Mouse (Mus musculus) Muller cell, postnatal 12 days (primary cell): Measurements from ENCODE around the gene Btn1a1.
A peak's percentile ranks its signal among the peaks of the same experiment; 100 is the strongest.

Source experiments
- DNase-seq: peaks from one replicate; pipeline ENCODE4 v3.0.0-alpha.2; 2015; ENCODE audit errors: inconsistent ontology term

Btn1a1 gene

DNA sequence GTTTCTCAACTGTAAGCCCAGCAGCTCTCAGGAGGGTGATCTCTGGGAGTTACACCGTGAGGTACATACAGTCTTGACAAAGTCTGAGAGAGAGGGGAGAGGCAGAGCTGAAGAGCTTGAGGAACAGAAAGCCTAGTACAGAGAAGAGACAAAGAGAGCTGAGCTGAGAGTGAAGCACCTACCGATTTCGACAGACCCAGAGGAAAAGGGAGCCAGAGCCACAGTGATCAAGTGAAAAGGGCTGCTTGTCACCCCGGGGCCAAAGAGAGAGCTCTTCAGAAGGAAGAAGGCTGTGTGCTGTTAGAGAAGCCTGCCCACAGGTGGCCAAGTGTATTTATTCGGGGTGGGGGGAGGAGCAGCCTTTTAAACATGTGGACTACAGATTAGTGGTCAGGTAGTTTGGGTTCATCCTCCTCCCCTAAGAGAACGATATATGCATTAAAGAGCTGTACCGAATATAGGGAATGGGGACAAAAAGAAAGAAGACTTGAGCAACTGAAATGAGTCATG is at the start of gene Btn1a1:
Gene Btn1a1, minus strand, starts transcription at position 302 of the 510 bp plus-strand sequence.
- peak; percentile 25 for DNase-seq

DNA sequence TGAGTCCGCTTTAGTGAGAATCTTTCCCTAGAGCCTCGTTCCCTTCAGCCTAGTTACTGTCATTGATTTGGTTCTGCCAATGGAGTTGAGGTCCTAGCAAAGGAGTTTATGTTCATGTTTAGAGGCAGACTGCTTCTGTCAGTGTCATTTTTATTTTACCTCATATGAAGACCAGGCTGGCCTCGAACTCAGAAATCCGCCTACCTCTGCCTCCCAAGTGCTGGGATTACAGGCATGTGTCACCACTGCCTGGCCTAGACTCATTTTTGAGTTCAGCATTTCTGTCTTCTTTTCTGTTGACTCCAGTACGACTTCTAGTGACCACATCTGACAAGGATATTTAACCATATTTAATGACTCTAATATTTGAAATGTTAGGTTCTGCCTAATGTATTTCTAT is 49.6 kb upstream of the Btn1a1 start:
- DNase-seq = no peak

DNA sequence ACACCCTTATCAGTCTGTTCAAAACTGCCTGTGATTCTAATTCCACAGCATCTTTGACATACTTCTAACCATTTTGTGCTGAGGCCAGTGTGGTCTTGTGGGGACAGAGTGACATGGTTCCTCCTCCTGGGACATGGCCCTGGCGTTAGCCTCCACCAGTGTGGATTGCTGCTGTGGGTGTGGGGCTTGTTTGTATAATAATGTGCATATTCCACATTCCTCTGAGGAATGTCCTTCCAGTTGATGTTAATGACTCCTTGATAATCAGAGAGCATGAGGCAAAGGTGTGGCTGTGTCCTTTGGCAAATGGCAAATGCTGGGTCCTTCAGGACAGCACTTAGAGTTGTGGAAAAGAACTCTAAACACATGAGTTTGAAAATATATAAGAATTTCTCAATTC is 47.8 kb upstream of the Btn1a1 start:
- no peak for DNase-seq

DNA sequence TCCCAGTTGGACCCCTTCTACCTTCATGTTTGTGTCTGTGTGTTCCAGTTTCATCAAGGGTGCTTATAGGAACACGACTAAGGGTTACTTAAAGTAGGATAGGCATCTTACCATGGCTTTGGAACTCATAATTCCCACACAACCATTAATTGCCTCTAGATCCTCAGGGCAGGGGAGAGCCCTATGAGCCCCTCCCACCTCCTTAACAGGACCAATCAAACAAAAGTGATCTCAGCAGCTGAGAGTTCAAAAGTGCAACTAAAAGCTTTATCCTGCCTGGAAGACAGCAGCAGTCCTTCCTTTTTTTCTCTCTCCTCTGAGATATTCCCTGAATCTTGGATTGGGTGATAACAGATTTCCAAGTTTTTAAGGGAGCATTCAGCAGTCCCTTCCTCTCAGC is 44.4 kb upstream of the Btn1a1 start:
- DNase-seq = no peak

DNA sequence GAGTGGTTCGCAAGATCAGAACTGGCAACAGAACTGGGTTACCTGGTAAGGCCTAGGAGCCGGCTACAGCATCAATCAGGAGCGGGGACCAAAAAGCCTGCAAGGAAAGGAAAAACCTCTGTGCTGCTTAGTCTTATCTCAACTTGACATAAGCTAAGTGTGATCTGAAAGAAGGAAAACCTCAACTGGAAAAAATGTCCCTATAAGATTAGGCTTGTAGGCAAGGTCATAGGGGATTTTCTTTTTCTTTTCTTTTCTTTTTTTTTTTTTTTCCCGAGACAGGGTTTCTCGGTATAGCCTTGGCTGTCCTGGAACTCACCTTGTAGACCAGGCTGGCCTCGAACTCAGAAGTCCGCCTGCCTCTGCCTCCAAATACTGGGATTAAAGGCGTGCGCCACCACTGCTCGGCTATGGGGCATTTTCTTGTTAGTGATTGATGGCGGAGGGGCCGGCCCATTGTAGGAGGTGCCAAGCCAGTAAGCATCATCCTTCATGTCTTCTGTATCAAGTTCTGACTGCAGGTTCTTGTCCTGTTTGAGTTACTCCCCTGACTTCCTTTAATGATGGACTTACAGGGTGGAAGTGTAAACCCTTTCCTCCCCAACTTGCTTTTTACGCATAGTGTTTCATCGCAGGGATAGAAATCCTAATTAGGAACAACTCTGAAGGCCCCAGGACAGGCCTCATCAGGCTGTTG is 41.3 kb upstream of the Btn1a1 start:
- no peak for DNase-seq

DNA sequence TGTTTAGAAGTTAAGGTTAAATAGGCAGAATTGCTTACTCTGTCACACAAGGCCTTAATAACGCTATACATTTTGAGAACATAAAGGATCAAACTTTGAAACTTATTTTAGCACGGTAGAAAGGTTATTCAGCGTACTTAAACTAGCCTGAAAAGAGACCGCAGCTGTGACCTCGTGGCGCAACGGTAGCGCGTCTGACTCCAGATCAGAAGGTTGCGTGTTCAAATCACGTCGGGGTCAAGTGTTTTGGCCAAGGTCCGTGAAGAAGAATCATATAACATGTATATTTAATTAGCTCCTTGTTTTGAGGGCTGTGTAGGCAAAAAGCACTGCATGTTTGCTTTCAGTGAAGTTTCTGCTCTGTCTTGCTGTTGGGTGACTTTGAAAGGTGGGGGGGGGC is 40.6 kb upstream of the Btn1a1 start:
- DNase-seq = no peak

DNA sequence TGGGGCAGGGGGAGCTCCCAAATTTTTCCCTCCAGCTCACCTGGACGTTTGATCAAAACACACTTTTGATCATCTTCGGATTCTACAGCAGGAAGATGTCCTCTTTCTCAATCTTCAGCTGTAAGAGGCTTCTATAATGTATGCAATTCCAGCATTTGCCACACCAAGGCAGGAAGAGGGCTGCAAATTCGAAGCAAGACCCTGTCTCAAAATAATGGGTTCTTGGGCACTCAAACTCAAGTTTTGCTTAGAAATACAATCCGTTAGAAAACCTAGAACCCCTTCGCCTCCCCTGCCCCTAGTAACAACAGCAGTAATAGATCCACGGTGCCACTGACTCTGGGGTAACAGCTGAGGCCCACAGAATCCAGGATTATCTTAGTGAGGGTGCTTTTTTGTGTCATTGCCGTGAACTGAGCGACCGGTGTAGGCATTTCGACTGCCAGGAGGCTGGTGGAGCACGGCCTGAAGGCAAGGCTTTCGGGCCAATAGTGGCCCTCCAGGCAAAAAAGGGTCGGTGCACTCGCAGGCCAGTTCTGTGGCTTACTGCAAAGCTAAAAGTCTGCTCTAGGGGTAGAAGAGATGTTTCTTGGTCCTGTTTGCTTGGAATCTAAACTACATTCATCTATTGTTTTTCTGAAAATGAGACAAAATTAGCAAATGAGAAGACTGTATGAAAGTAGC is 40.1 kb upstream of the Btn1a1 start:
- DNase-seq = no peak

DNA sequence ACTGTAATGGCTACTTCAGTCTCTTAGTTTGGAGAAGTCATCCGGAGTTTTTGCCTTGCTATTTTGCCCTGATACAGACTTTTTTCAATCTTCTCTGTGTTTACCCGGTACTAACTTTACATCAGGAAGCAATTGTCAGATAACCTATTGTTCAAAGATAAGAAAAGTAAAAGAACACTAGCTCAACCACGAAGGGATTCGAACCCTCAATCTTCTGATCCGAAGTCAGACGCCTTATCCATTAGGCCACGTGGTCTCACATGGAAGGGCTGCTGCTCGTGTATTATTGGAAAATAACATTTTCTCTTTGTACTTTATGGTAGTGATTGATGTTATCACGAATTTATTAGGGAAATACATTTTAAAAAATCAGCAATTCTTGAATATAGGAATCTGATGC is 38.1 kb upstream of the Btn1a1 start:
- DNase-seq = peak; percentile 57

DNA sequence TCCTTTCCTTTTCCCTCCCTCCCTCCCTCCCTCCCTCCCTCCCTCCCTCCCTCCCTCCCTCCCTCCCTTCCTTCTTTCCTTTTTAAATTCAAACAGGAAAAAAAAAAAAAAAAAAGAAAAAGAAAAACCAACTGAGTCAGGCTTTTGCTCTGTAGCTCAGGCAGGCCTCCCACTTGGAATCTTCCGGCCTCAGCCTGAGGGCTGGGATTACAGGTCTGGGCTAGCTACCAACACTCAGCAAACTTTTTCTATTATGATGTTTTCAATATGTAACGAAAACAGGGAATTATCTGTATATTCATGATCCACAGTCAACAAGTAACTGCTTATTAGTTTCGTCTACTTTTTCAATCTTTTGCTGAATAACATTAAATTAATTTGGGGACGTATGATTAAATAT is 37.2 kb upstream of the Btn1a1 start:
- DNase-seq = no peak

DNA sequence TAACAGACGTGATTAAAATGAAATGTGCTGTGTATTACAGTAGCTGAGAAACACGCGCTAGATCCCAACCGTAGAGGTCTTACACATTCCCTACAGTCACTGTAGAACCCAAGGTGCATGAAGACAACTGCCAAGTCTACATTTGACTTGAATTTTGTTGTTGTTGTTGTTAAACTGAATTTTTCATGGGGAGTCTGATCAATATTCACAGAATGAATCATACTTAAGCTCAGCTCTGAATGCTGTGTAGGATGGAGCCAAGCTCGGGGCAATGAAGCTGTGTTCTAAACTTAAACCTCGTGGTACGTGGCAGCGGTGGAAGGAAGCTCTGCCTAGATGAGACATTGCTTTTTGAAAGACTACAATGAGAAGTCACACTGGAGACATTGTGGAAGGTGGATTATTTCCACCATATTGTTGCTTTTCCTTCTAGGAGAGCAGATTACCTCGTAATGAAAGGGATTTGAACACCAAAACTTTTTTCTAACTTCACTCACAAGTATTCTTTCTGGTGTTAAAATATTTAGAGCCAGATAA is 36.4 kb upstream of the Btn1a1 start:
- no peak for DNase-seq

DNA sequence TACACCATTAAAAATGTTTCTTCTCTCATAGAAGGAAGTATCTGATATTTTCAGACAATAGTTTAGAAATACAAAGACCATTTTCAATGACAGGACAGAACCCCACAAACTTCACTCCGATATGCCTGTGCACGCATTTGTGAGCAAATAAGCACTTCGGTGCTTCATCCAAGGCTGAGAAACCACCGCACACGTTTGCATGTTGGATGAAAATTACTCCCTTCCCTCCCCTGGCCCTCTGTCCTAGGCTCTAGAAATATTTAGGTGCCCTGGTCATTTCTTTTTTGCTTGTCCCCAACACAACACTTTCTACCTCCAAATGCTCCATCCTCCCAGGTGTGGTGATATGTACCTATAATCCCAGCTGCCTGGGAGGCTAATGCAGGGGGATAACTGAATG is 35.8 kb upstream of the Btn1a1 start:
- no peak for DNase-seq

DNA sequence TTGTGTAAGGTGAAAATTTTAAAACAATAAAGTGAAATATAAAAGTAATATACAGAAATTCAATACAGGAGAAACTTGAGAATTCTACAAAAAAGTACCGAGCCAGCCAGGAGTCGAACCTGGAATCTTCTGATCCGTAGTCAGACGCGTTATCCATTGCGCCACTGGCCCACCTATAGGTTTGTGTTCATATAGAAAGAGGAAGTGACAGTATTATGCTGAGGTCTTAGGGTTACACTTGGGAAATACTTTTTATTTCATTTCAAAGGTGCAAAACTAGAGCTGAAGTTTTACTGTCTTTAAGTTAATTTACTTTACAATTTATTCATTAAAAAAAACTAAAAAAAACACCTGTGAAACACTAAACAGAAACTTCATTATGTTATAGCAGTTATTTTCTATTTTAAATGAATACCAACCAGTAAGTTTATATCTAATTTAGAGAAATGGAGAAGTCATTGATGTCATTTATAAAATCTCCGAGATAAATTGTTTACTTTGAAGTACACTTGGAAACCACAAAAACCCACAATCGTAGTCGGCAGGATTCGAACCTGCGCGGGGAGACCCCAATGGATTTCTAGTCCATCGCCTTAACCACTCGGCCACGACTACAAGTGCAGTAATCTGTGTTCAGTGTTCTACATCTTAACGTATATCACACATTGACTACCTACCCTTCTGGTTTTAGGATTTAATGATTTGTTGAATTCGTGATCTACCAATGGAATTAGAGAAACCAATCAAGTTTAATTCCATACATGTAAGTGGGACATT is 34.9 kb upstream of the Btn1a1 start:
- DNase-seq = peak; percentile 77

DNA sequence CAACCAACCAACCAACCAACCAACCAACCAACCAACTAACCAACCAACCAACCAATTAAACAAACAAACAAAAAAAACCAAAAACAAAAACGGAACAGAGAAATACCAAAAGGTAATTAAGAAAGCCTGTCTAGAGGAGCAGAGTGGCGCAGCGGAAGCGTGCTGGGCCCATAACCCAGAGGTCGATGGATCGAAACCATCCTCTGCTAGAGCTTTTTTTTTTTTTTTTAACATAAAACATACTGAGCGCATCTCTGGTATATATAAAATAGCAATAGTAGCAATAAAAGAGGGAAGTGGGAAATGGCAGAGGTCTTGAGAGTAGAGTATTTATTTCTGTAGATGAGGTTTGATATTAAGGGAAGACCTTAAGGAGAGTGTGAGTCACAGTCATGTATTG is 34.2 kb upstream of the Btn1a1 start:
- DNase-seq = no peak

DNA sequence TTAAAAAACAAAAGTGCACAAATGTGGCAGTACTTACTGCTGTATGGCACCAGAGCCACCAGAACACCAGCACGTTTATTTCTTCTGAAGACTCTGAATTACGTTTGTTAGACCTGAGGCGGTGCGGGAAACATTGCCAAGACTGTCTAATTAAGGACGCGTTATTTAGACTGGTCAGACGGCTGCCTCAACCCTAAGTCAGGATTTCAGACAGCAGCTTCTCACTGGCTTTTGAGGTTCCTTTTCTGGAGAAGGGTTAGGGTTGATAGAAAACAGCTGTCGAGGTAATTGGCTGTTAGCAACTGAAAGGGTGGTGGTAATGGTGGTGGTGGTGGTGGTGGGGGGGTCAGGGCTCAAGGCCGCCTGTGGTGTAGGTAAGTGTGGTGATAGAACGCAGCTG is 33.0 kb upstream of the Btn1a1 start:
- DNase-seq = peak; percentile 32

DNA sequence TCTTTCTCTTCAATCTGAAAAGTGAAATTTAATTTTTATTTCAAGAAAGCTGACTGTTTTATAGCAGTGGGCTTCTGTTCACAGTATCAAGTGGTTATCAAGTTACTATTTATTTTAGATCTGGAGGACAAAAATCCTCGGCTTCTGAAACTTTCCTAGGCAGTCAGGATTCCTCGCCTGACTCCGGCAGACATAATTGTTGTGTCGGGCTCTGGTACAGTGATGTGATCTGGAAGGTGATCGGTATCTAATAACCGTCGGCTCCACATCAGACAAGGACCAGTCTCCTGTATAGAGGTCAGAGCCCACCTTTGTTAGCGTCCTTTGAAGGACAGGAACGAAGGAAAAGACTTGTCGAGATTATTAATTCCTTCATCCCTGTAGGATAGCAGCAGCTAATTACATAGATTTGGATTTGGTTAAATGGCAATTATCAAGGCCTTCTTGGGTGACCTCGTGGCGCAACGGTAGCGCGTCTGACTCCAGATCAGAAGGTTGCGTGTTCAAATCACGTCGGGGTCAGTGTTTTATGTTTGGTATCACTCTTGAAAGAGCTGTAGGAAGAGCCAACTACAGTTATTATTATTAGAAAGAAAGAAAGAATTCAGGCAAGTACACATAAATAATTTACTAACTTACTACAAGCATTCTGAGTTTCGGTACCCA is 32.1 kb upstream of the Btn1a1 start:
- peak; percentile 55 for DNase-seq

DNA sequence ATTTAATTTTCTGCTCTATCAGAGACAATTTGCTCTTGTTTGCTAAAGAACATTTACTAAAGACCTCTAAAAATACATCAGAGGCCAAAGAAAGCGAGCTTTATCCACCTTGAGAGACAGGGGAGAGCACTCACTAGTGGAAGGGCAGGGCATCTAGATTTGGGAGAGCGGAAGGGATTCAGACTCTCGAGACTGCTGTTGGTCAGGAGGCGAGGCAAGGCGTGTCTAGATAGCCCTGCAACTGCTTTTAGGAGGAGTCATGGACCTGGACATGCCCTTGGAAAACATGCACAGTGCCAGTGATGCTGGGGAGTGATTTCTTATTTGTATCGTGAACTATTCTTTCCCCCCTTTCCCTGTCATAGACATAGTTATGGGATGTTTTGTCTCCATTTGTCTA is 29.8 kb upstream of the Btn1a1 start:
- DNase-seq = no peak

DNA sequence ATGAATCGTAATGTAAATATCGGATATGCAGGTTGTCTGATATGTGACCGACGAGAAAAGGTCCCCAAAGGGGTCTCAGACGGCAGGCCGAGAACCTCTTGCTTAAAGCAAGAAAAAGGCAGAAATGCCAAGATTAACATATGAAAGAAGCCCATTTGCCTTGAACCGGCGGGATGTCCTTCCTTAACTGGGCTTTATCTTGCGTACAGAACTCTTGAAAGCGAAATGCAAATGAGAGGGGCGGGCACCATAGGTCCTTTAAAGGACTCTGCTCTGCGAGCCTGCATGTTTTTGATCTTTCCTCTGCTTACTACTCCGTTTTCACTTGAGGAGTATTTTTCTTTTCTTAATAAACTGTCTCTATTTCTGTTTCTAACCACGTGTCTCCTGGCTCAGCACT is 26.3 kb upstream of the Btn1a1 start:
- no peak for DNase-seq

DNA sequence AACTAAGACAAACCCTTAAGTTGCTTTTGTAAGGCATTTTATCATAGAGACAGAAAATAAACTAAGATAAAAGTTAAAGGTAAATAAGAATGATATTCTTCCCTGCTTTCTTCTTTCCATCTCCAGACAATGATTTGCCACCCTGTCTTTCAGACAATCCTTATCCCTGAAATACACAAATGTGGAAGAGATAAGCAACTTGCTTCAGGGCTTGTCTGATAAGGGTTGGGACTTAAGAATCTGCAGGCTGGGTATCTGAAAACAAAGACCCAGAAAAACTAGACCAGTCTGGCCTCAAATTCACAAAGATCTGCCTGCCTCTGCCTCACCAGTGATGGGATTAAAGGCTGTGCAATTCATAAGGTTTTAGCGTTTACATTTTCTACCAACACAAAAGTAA is 25.6 kb upstream of the Btn1a1 start:
- DNase-seq = no peak

DNA sequence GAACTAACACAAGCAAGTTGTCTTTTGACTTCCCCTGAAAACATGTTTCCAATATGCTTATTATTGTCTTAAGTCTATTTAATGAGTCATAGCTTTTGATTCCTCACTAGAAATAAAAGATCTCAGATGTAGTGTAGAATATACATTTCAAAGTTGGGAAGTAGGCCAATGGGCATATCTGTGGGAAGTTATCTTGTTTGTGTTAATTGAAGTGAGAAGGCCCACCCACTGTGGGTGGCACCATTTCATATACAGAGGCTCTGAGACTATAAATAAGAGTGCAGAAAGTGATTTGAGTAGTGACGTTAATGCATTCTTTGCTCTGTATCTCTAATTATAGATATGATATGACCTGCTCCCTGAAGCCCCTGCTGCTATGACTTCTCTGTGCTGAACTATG is 25.2 kb upstream of the Btn1a1 start:
- no peak for DNase-seq

DNA sequence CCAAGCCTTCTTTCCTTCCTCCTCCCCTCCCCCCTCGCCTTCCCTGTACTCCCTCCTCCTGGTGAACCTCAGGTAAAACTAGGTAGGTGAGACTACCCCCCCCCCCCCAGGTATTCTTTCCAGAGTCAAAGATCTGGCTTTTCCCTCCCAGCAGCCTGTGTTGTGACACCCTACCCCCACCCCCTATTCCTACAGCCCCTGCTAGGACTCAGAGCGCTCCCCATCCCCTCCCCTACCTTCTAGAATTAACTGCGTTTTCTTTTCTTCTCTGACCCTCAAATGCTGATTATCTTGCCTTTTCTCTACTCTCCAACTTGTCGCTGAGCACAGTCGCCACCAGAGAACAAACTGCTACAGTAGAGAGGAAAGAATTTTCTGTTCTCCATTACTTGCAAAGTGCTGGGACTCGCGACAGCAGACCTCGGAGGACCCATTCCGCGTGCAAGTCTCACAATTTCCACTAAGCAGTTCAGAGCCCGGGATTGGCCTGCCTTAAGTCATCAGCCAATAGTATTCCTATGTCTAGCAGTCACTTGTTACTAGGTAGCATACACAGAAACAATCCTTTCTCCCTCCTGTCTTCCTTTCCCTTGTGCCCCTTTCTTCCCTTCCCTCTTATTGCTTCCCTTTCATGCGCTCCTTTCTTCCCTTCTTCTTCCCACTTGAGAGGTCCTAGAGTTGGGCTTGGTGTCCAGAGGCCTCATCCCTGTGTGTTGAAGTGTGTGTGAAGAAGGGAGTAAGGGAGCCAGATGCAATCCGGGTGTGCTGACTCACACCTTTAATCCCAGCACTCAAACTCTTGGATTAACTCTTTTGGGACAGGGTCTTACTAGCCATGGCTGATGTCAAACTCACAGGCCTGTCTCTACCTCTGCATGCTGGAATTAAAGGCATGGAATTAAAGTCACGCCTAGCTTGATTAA is 23.0 kb upstream of the Btn1a1 start, which contains the start of gene Btn2a2:
Gene Btn2a2, minus strand, starts transcription at position 458 of the 923 bp plus-strand sequence.
- peak; percentile 78 for DNase-seq

DNA sequence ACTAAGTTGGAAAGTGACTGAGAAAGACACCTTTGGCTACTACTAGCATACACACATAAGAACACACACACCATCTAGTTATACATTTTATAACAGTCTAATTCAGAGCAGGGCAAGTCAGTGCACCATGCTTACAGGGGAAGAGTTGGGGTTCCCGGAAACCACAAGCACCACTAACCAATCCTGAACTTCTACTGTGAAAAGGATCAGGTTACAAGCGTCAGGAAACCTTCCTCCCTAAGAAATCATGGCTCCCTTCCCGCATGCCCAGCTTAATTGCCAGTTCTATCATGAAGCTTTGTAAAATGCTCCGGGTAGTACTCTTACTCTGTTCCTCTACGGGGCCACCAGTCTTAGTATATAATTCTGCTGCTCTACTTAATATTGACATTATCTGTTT is 19.6 kb upstream of the Btn1a1 start:
- DNase-seq = no peak
